Mouse (Mus musculus): ENCODE measurements around the gene Camta1.

Camta1 gene

GRCm38 (mm10) chr4:151326971-151327686, 534.5 kb downstream of the Camta1 start:
- no peak for DNase-seq (ENCODE audit: low read depth)

GRCm38 (mm10) chr4:151316428-151316827, 545.2 kb downstream of the Camta1 start:
- DNase-seq (ENCODE audit: low read depth) = no peak

DNA sequence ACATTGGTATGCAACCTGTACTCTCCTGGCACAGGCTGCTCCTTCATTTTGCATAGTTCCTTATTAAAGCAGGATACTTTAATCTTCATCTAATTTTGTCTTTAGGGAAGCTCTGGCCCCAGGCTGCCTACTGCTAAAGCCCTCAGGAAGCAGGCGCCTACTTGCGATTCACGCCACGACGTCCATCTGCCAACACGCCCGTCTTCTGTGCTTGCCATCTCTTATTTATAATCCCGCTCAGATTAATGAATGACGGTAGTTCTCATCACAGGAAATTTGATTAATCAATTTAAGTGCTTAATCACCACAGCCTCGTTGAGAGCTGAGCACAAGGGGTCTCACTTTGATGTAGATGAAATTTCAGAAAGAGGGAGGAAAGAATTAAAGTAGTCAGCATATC, 546.0 kb downstream of the Camta1 start:
- no peak for DNase-seq (ENCODE audit: low read depth)

DNA sequence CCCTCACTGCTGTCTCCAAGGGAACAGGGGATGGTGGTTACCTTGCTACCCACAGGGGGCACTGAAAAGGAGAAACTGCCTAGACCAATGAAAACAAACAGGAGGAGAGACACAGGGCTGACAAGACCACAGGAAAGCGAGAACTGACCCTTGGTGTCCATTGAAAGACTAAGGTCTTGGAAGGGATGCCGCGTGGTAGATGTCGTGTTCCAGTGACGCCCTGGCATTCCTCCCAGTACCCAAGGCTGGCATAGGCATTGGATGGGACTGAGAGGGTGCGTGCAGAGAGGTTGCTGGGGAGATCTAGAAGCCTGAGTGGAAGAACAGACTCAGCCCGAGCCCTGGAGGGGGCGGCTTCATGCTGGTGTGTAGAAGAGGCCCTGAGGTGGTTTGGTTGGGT, 550.9 kb downstream of the Camta1 start:
- DNase-seq (ENCODE audit: low read depth) = no peak

DNA sequence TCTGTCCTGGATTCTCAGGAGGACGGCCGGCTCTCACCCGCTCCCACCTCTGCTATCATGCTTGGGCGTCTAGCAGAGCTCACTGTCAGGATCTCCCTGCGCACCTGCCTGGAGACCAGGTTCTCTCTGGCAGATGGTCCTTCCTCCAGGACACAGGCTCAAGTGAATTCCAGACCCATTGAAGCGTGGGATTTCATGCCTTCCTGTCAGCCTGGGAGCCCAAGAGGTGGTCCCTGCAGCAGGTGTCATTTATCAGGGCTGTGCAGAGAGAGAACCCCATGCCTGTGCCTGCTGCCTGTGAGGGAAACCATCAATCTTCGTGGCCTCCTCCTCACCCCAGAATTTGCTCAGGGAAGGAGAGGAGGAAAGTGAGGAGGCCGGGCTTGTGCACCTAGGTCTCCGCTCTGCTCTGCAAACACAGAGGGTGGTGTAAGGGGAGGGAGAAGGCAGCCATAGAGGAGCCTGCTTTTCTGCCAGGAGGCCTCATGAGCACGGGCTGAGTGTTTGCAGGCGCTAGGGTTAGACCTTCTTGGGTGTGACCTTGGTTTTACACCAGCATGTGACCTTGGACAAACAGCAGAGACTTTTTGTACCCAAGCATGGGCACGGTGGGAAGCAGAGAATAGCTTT, 551.5 kb downstream of the Camta1 start:
- DNase-seq (ENCODE audit: low read depth) = no peak

DNA sequence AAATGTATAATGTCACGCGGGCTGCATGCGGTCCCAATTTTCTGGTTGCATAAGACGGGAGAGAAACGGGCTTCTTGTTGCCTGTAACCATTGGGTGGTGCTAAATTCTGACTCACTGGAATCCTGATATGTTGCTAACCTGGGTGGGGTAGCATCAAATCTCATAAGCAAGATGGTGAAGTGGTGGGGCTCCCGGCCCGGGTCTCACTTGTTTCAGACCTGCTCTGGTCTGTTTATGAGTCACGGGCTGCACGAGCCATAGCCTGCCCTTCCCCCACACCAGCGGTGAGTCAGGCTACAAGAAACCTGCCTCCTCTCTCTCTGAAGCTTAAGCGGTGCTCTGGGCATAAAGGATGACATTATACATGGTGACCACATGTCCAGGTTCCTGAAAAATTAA, 554.8 kb downstream of the Camta1 start:
- peak; percentile 89 for DNase-seq (ENCODE audit: low read depth)

- no peak for DNase-seq (ENCODE audit: low read depth)
Observed at GRCm38 (mm10) chr4:151306311-151306765, 555.3 kb downstream of the Camta1 start.

DNA sequence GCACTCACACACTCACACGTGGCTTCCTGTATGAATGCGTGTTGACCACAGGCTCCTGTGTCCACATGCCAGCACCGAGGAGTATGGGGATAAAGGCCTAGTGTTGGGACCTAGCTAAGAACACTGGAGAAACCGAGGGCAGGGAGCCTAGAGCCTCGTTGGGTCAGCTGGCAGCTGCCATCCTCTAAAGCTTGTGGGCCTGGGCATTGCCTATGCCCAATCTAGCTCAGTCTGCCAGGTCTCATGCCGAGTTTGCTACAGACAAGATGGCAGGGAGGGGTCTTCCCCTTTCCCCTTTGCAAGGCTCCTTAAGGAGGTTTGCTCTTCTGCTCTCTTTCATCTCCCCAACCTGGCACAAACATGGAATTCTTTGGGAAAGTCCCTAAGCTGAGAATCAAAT, 555.9 kb downstream of the Camta1 start:
- DNase-seq (ENCODE audit: low read depth) = no peak

- DNase-seq (ENCODE audit: low read depth) = peak; percentile 50
Observed at GRCm38 (mm10) chr4:151303931-151304330, 557.7 kb downstream of the Camta1 start.

GRCm38 (mm10) chr4:151303436-151303835, 558.2 kb downstream of the Camta1 start:
- DNase-seq (ENCODE audit: low read depth) = peak; percentile 62

DNA sequence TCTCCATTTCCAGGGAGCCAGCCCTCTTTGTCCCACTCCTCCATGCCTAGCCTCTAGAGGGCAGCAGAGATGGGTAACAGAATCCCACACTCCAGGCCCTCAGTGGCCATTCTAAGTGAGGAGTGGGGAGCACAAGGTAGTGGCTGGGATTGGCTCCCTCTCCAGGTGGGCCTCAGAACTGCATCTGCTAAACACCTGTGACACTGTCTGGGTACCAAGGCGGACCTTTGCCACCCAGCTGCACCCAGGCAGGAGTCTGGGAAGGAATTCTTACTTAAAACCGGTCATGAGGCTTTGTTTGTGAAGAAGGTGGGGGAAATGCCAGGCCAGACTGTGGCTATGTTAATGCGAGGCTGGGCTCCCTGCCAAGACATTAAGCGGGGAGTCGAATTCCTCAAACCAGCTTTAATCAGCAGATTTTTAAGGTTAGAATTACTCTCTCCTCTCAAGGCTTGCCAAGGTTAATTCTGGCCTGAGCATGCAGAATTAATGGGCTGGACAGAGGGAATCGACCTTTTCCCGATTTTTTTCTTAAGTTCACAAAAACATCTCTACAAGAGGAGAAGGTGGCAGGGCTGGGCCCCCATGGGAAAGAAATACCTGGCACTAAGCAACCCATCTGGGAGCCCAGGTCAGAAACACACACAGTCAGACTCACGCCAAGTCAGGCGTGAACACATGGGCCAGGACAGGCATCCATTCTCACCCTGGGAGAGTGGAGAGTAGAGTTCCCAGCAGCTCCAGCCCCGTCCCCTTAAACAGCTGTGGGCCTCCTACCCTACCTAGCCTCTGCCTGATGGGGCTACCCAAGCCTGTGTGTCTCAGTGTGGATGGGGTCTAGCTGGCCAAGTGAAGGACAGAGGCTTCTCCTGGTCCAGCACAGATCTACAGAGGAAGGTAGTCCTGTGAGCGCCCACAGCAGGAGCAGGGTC, 559.2 kb downstream of the Camta1 start:
- DNase-seq (ENCODE audit: low read depth) = peak; percentile 93

- no peak for DNase-seq (ENCODE audit: low read depth)
Observed at GRCm38 (mm10) chr4:151301337-151301736, 560.3 kb downstream of the Camta1 start.

DNA sequence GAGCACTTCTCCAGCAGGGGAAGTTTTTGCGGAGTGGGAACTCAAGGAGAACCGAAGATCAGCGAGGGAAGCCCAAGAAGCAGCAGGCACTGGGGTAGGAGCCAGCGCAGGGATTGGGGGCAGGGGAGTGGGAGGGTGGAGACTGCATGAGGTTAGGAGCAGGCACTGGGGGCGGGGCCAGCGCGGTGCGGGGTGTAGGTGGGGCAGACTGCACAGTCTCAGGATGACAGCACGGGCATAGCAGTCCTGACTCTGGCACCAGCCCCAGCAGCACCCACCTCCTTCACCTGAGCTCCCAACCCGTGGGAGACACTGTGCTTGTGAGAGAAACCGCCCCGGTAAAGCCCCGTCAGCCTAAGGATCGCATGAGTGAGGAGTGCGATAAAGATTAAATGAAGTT, 561.0 kb downstream of the Camta1 start:
- no peak for DNase-seq (ENCODE audit: low read depth)

DNA sequence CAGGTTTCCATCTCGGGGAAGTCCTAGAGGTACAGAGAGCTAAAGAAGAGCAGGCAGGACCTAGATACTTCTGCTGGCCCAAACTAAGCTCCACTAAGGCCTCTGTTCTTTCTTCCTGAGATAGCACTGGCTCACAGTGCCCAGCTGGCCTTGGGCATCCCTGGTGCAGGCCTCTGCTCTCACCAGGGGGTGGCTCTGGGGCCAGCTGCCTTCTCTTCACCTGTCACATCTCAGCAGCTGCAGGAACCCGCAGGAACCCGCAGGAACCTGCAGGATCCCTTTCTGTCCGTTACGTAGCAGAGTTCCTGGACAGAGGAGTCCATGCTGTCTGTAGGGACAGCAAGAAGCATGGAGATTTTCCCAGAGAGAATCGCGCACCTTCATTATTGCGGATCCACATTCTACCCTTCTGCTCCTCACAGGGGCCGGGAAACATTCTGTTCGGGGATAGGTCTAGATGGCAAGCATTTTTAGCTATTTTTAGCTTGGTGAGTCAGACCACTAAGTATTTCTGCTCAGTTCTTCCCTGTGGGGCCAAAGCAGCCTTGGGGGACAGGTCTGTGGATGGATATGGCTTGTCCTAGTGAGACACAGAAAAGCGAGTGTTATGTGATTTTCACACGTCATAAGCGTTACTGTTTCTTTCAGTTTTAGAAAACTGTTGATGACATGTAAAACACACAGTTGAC, 566.0 kb downstream of the Camta1 start:
- DNase-seq (ENCODE audit: low read depth) = peak; percentile 67

DNA sequence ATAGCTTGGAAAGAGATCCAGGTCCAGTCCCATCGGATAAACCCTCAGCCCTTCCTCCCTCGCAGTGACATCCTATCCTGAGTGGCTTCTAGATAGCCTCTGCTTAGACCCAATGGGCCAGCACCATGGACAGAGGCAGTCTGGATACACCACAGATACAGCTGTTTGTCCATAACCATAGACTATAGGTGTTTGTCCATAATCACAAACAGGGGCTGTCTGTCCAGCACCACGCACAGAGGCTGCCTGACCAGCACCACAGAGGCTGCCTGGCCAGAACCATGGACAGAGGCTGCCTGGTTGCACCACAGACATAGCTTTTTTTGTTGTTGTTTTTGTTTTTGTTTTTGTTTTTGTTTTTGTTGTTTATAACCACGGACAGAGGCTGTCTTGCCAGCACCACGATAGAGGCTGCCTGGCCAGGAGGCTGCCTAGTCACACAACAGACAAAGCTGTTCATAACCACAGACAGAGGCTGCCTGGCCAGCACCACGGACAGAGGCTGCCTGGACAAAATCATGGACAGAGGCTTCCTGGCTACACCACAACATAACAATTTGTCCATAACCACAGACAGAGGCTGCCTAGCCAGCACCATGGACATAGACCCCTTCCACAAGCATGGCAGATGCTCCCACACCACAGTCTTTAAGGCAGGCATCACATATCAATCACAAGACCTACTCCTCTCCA, 572.6 kb downstream of the Camta1 start:
- peak; percentile 76 for DNase-seq (ENCODE audit: low read depth)

- DNase-seq (ENCODE audit: low read depth) = peak; percentile 19
Observed at GRCm38 (mm10) chr4:151285905-151286445, 575.7 kb downstream of the Camta1 start.

DNA sequence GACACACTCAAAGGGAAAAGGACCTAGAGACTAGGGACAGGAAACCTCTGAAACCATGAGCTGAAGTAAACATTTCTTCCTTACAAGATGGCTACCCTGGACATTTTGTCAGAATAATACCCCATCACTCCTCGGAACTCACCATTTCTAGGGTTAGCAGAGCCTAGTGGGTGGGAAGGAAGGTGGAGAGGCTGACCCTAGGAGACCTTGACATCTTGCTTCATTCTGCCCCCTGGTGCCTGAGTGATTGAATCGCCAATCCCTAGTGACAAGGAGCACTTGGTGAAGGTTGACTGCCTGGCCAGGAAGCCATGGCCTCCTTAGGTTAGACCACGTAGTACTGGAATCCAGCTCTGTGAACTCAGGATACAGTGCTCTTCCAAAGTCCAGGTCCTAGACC, 576.2 kb downstream of the Camta1 start:
- DNase-seq (ENCODE audit: low read depth) = peak; percentile 16

DNA sequence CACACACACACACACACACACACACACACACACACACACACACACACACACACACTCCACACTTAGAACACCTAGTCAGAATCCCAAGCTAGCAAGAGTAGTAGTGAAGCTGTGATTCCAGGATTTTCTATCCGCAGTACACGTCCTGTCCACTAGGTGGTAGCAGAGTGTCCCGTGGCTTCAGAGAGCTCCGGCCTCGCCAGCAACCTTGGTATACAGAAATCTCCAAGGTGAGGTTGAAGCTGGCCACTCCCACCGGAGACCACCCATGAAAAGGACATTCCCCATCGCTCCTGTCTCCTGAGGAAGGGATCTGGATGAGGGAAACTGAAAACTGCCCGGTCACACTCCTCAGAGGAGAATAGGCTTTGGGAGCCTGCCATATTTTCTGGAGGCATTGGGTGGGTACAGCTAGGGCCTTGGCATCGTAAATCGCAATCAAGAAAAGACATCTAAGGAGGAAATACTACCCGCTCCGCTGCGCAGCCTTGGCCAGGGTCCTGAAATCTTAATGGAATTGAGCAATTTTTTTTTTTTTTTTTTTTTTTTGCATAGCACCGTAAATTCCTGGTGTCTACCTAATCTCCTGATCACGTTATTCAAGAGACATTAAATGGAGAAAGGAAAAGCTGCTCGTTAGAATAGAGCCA, 578.5 kb downstream of the Camta1 start:
- peak; percentile 87 for DNase-seq (ENCODE audit: low read depth)

- DNase-seq (ENCODE audit: low read depth) = no peak
Observed at GRCm38 (mm10) chr4:151282103-151282502, 579.6 kb downstream of the Camta1 start.

DNA sequence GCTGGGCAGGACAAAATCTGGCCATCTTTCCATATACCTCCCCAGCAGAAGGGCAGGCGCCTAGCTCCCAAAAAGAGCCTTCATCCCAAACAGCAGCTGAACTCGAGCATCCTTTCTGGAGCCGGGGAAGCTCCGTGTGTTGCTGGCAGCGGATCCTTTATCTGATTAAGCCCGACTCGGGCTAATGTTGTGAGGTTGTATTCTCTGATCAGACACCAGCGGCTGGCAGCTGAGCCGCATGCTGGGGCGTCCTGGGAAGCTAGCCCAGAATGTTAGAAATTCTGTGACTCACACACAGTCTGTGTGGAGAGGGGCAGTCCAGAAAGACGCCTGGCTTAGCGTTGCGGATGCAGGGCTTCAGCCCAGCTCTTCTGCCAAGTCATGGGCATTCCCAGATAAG, 586.4 kb downstream of the Camta1 start:
- DNase-seq (ENCODE audit: low read depth) = peak; percentile 92

Data from NIH3T3 (cell line).